Mouse (Mus musculus): ENCODE measurements around the gene Stk11.

DNA sequence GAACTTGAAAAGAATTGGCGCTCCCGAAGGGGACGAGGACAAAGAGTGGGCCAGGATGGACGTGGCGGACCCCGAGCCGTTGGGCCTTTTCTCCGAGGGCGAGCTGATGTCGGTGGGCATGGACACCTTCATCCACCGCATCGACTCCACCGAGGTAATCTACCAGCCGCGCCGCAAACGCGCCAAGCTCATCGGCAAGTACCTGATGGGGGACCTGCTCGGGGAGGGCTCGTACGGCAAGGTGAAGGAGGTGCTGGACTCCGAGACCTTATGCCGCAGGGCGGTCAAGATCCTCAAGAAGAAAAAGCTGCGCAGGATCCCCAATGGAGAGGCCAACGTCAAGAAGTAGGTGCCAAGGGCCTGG is 942 bp downstream of the Stk11 start:
- TF ChIP-seq CTCF (IDR thresholded peaks at IDR 0.05; ENCODE audit: borderline replicate concordance, insufficient read depth, low read length), result no peak
- no peak for TF ChIP-seq POLR2A (IDR thresholded peaks at IDR 0.05; ENCODE audit: low read depth, low read length)
